Mouse (Mus musculus): Measurements from ENCODE around the gene Khsrp. TPM values are rescaled to one million over a fixed set of nuclear protein-coding genes. Genes with fewer than 3 reads are reported as not detected.

Khsrp gene
- total and polyA plus RNA-seq, 3 experiments: 23.5 to 106 (median 98.7) TPM

DNA sequence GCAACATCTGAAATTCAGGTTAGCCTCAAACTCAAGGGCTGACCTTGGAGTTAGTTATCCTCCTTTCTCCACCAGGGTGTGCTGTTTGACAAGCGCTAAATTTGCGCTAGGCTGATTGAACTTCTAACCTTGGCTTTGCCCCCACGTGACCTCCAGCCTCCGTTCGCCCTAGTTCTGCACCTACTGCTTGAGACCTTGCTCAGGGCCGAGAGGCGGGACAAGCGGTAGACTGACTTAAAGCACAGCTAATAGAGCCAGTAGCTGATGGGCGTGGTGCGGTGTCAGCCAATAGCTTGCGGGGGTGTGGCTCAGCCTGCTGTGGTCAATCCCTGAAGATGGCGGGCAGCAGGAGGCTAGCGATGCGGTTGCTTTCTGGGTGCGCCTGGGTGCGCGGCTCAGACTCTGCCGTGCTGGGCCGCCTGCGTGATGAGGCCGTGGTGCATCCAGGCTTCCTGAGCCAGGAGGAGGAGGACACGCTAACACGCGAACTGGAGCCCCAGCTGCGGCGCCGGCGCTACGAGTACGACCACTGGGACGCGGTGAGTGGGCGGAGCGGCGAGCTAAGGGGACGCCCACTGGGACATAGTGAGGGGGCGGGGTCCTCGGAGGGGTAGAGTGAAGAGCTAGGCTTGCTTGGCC is 34.2 kb downstream of the Khsrp start, which contains the start of gene Alkbh7:
Gene Alkbh7 (plus strand): TSS at position 311 of the 639 bp plus-strand sequence.
- dilution Hi-C loops (cut with MboI; ENCODE audit: extremely low pct_ligation_motif_present, extremely low pct_unique_long_range_greater_than_20kb, low sequenced_read_pairs): no loop called here
- TF ChIP-seq EP300 (IDR thresholded peaks at IDR 0.05; ENCODE audit: low read length) (no peak), IRF4 (IDR thresholded peaks at IDR 0.05; ENCODE audit: low read depth, low read length) (0 out of 2 replicates have a peak, but pooled peaks have one; percentile 5), PAX5 (IDR thresholded peaks at IDR 0.05; ENCODE audit: low read length) (no peak), CHD2 (IDR thresholded peaks at IDR 0.05; ENCODE audit: low read length) (peak; percentile 90), SIN3A (IDR thresholded peaks at IDR 0.05; ENCODE audit: low read length) (peak; percentile 83), MYC (IDR thresholded peaks at IDR 0.05; ENCODE audit: low read depth, low read length) (peak; percentile 84), MAFK (IDR thresholded peaks at IDR 0.05; ENCODE audit: insufficient replicate concordance, low read length) (no peak), NELFE (IDR thresholded peaks at IDR 0.05; ENCODE audit: low read depth, low read length) (peak; percentile 51; the same call in 1 of the 2 replicates), KAT2A (IDR thresholded peaks at IDR 0.05; ENCODE audit: insufficient replicate concordance, low read length) (no peak), MAX (IDR thresholded peaks at IDR 0.05; ENCODE audit: low read length) (peak; percentile 99), GABPA (IDR thresholded peaks at IDR 0.05; ENCODE audit: insufficient replicate concordance, low read depth, low read length) (no peak), MEF2A (IDR thresholded peaks at IDR 0.05; ENCODE audit: borderline replicate concordance, low read depth, low read length) (no peak), USF2 (conservative IDR thresholded peaks at IDR 0.05; ENCODE audit: low read depth, low read length) (peak; percentile 98), POLR2AphosphoS2 (IDR thresholded peaks at IDR 0.05; ENCODE audit: low read depth, low read length) (peak; percentile 98), SMC3 (IDR thresholded peaks at IDR 0.05; ENCODE audit: low read depth, low read length) (peak; percentile 87), USF1 (IDR thresholded peaks at IDR 0.05; ENCODE audit: low read depth, low read length) (peak; percentile 98), RAD21 (IDR thresholded peaks at IDR 0.05; ENCODE audit: low read depth, low read length) (peak; percentile 98), ZC3H11A (IDR thresholded peaks at IDR 0.05; ENCODE audit: low read depth, low read length) (peak; percentile 41; the same call in 1 of the 2 replicates), ELF1 (IDR thresholded peaks at IDR 0.05; ENCODE audit: low read depth, low read length) (peak; percentile 59; the same call in 1 of the 2 replicates), MXI1 (IDR thresholded peaks at IDR 0.05; ENCODE audit: low read depth, low read length) (peak; percentile 86), CHD1 (IDR thresholded peaks at IDR 0.05; ENCODE audit: low read depth, low read length) (no peak), BHLHE40 (IDR thresholded peaks at IDR 0.05; ENCODE audit: low read depth, low read length) (peak; percentile 91), MAZ (IDR thresholded peaks at IDR 0.05; ENCODE audit: low read depth, low read length) (0 out of 2 replicates have a peak, but pooled peaks have one; percentile 34), TCF12 (IDR thresholded peaks at IDR 0.05; ENCODE audit: low read depth, low read length) (peak; percentile 55; the same call in 1 of the 2 replicates), NRF1 (IDR thresholded peaks at IDR 0.05; ENCODE audit: low read depth, low read length) (peak; percentile 48), E2F4 (IDR thresholded peaks at IDR 0.05; ENCODE audit: insufficient replicate concordance, low read depth, low read length) (no peak), ZNF384 (IDR thresholded peaks at IDR 0.05; ENCODE audit: low read depth, low read length) (no peak), ETS1 (conservative IDR thresholded peaks at IDR 0.05; ENCODE audit: low read depth, low read length) (no peak), CTCF (conservative IDR thresholded peaks at IDR 0.05 in 1 of 2, IDR thresholded peaks at IDR 0.05 in 1 of 2; ENCODE audit: low read depth in 2 of 2, low read length in 2 of 2) (peak; percentile 59 to 94), ZMIZ1 (IDR thresholded peaks at IDR 0.05; ENCODE audit: low read depth, low read length) (peak; percentile 61), TBP (conservative IDR thresholded peaks at IDR 0.05; ENCODE audit: low read depth, low read length) (0 out of 2 replicates have a peak, but pooled peaks have one; percentile 21), ZKSCAN1 (IDR thresholded peaks at IDR 0.05; ENCODE audit: borderline replicate concordance, low read depth, low read length) (no peak), POLR2A (IDR thresholded peaks at IDR 0.05; ENCODE audit: low read depth, low read length) (peak; percentile 64; the same call in 1 of the 2 replicates)
- Histone ChIP-seq H3K9me3 (replicated peaks; ENCODE audit: low read length) (no peaks in the 10 kb centered on the region), H3K9ac (ENCODE audit: insufficient read depth, low read depth) (peak within 1 kb of the TSS; percentile 32), H3K27ac (ENCODE audit: insufficient read depth, low read depth) (peak within 1 kb of the TSS; percentile 42; the same call in 1 of the 2 replicates), H3K4me3 (replicated peaks in 1 of 3; ENCODE audit: low read depth in 2 of 3, low read length in 2 of 3, poor library complexity in 1 of 3) (peak within 1 kb of the TSS; percentile 68 to 87 (median 76)), H3K36me3 (replicated peaks in 1 of 2; ENCODE audit: control insufficient read depth in 1 of 2, insufficient read depth in 1 of 2, low read length in 1 of 2) (peaks cover 53 to 85% of the 10 kb centered on the region in 2 experiments), H3K4me1 (ENCODE audit: control insufficient read depth in 1 of 2, insufficient read depth in 2 of 2) (peaks cover 8 to 40% of the 10 kb centered on the region in 2 experiments), H3K4me2 (ENCODE audit: insufficient read depth, low read depth, poor library complexity, severe bottlenecking) (peak within 1 kb of the TSS; percentile 72), H3K79me2 (replicated peaks; ENCODE audit: control insufficient read depth, extremely low read depth, insufficient read depth, poor library complexity, severe bottlenecking) (peaks cover 3% of the 10 kb centered on the region; the same call in 1 of the 2 replicates), H3K27me3 (replicated peaks) (no peaks in the 10 kb centered on the region)
- in situ Hi-C loops (cut with MboI; ENCODE audit: low pct_ligation_motif_present, low pct_unique_long_range_greater_than_20kb, low sequenced_read_pairs): loop anchor here (10.0 kb wide), 2 partner anchors 208 to 338 kb away; no protein-coding TSS in a partner anchor
- DNase-seq (ENCODE audit: extremely low read depth): peak; percentile 100
